Mouse (Mus musculus) mouse embryonic stem cell (cell line): ENCODE results near the gene Gm20547.
"Not testable (repeated sequence)": the region's sequence is repeated elsewhere in the genome, so short reads cannot be mapped to it uniquely, and the experiment has no call there.

Experiments
- in situ Hi-C, 2 experiments: fragments of 300-500 bp; cut with MboI; formaldehyde crosslinking; loops; 1 replicate in 1 of 2; 3 replicates in 1 of 2; pipeline ENCODE4 v1.14.3; 2019 to 2020; ENCODE audit warnings: low sequenced_read_pairs in 2 of 2, low pct_unique_long_range_greater_than_20kb in 1 of 2, mixed read lengths in 1 of 2; ENCODE audit not compliant: unreplicated experiment in 1 of 2

Gene Gm20547

GRCm38 (mm10) chr17:34814818-34815370, 66.9 kb downstream of the Gm20547 start:
- in situ Hi-C loops, result no loop called here

GRCm38 (mm10) chr17:34813747-34814146, 68.1 kb downstream of the Gm20547 start:
- in situ Hi-C loops, result not testable (repeated sequence)

GRCm38 (mm10) chr17:34811275-34811674, 70.6 kb downstream of the Gm20547 start:
- in situ Hi-C loops, result no loop called here

GRCm38 (mm10) chr17:34810811-34811210, 71.0 kb downstream of the Gm20547 start:
- in situ Hi-C loops, result not testable (repeated sequence)

- in situ Hi-C loops, result not testable (repeated sequence)
Measured at GRCm38 (mm10) chr17:34810411-34810810, 71.4 kb downstream of the Gm20547 start.

GRCm38 (mm10) chr17:34808599-34809205, 73.1 kb downstream of the Gm20547 start:
- in situ Hi-C loops, result no loop called here

- in situ Hi-C loops, result no loop called here
Measured at GRCm38 (mm10) chr17:34807176-34807575, 74.7 kb downstream of the Gm20547 start.
